Mouse (Mus musculus) right cerebral cortex, postnatal 4 days (tissue): ENCODE measurements at regions not wholly inside any gene's neighbourhood (a gene's known extent, or its start where the extent isn't known, plus 50 kb on each side); places are given as distances from the start of the nearest gene placed in this dataset.

Source experiments
- DNase-seq: peaks from one replicate; pipeline ENCODE4 v3.0.0-alpha.2; 2022

GRCm38 (mm10) chr10:117539532-117539931 is 89.8 kb upstream of the Cpm start:
- DNase-seq, result no peak

GRCm38 (mm10) chr10:117538725-117539124 is 90.6 kb upstream of the Cpm start:
- no peak for DNase-seq

GRCm38 (mm10) chr10:117536769-117537599 is 92.3 kb upstream of the Cpm start:
- no peak for DNase-seq

- no peak for DNase-seq
Observed at GRCm38 (mm10) chr10:117535843-117536242, 93.5 kb upstream of the Cpm start.

- no peak for DNase-seq
Observed at GRCm38 (mm10) chr10:117534992-117535719, 94.1 kb upstream of the Cpm start.

GRCm38 (mm10) chr10:117534478-117534877 is 94.8 kb upstream of the Cpm start:
- DNase-seq, result no peak

- DNase-seq, result no peak
Observed at GRCm38 (mm10) chr10:117533541-117534386, 95.5 kb upstream of the Cpm start.

- no peak for DNase-seq
Observed at GRCm38 (mm10) chr10:117532750-117533540, 96.4 kb upstream of the Cpm start.

GRCm38 (mm10) chr10:117531798-117532747 is 97.2 kb upstream of the Cpm start:
- no peak for DNase-seq

GRCm38 (mm10) chr10:117530859-117531602 is 98.3 kb upstream of the Cpm start:
- DNase-seq, result no peak

GRCm38 (mm10) chr10:117530007-117530858 is 99.1 kb upstream of the Cpm start:
- no peak for DNase-seq

GRCm38 (mm10) chr10:117529269-117530006 is 99.9 kb upstream of the Cpm start:
- no peak for DNase-seq

GRCm38 (mm10) chr10:117528575-117529268 is 100.6 kb upstream of the Cpm start:
- DNase-seq, result no peak

GRCm38 (mm10) chr10:117527979-117528378 is 101.3 kb upstream of the Cpm start:
- DNase-seq, result no peak

GRCm38 (mm10) chr10:117527243-117527642 is 102.1 kb upstream of the Cpm start:
- no peak for DNase-seq

- no peak for DNase-seq
Observed at GRCm38 (mm10) chr10:117526834-117527188, 102.5 kb upstream of the Cpm start.

GRCm38 (mm10) chr10:117526008-117526833 is 103.1 kb upstream of the Cpm start:
- no peak for DNase-seq
